Mouse (Mus musculus): ENCODE data around the gene Olfr9. TPM values are rescaled to one million over a fixed set of nuclear protein-coding genes. Genes with fewer than 3 reads are reported as not detected.
"Not testable (repeated sequence)": the region's sequence is repeated elsewhere in the genome, so short reads cannot be mapped to it uniquely, and the experiment has no call there.

Olfr9 gene
- polyA plus RNA-seq, 1 experiment from 2014 or later = not detected

GRCm38 (mm10) chr10:128990129-128990850 lies 1.1 kb downstream of the Olfr9 start:
- H3K36me3 ChIP-seq (ENCODE audit: control insufficient read depth, insufficient read depth, low read length); H3K9ac ChIP-seq (ENCODE audit: low read depth, low read length); H3K27ac ChIP-seq (ENCODE audit: low read depth, low read length); H3K9me3 ChIP-seq (ENCODE audit: control insufficient read depth, low read length); H3K4me1 ChIP-seq (replicated peaks; ENCODE audit: control insufficient read depth, insufficient read depth, low read length); DNase-seq (ENCODE audit: low spot score); H3K4me2 ChIP-seq; H3K27me3 ChIP-seq (replicated peaks; ENCODE audit: control insufficient read depth, insufficient read depth, low read length); H3K4me3 ChIP-seq (ENCODE audit: low read depth, low read length); ATAC-seq (replicated peaks; ENCODE audit: low FRiP score): not testable (repeated sequence)
- WGBS = 60% methylated on average over 5 of the region's 10 CpGs

GRCm38 (mm10) chr10:128990994-128991393 lies 1.8 kb downstream of the Olfr9 start:
- ATAC-seq (replicated peaks; ENCODE audit: low FRiP score) (no peak), DNase-seq (ENCODE audit: low spot score) (no peak)
- Histone ChIP-seq H3K9ac (ENCODE audit: low read depth, low read length) (no peak overlapping the region), H3K4me1 (replicated peaks; ENCODE audit: control insufficient read depth, insufficient read depth, low read length) (no peaks in the 10 kb centered on the region), H3K27me3 (replicated peaks; ENCODE audit: control insufficient read depth, insufficient read depth, low read length) (no peaks in the 10 kb centered on the region), H3K4me2 (no peak overlapping the region), H3K27ac (ENCODE audit: low read depth, low read length) (no peak overlapping the region), H3K9me3 (ENCODE audit: control insufficient read depth, low read length) (no peaks in the 10 kb centered on the region), H3K36me3 (ENCODE audit: control insufficient read depth, insufficient read depth, low read length) (no peaks in the 10 kb centered on the region), H3K4me3 (ENCODE audit: low read depth, low read length) (no peak overlapping the region)

- no peak; the same call in 1 of the 2 replicates for ATAC-seq (replicated peaks; ENCODE audit: low FRiP score)
- Histone ChIP-seq H3K4me1 (replicated peaks; ENCODE audit: control insufficient read depth, insufficient read depth, low read length) (no peaks in the 10 kb centered on the region), H3K9ac (ENCODE audit: low read depth, low read length) (no peak overlapping the region), H3K27me3 (replicated peaks; ENCODE audit: control insufficient read depth, insufficient read depth, low read length) (no peaks in the 10 kb centered on the region), H3K9me3 (ENCODE audit: control insufficient read depth, low read length) (no peaks in the 10 kb centered on the region), H3K4me3 (ENCODE audit: low read depth, low read length) (no peak overlapping the region), H3K4me2 (no peak overlapping the region), H3K36me3 (ENCODE audit: control insufficient read depth, insufficient read depth, low read length) (no peaks in the 10 kb centered on the region), H3K27ac (ENCODE audit: low read depth, low read length) (no peak overlapping the region)
- 90% methylated on average over 1 of the region's 1 CpGs for WGBS
- no peak for DNase-seq (ENCODE audit: low spot score)
These were observed 6.6 kb downstream of the Olfr9 start for GRCm38 (mm10) chr10:128995796-128996195.

- H3K4me2 ChIP-seq = no peak overlapping the region
- no peaks in the 10 kb centered on the region for H3K4me1 ChIP-seq (replicated peaks; ENCODE audit: control insufficient read depth, insufficient read depth, low read length)
- H3K36me3 ChIP-seq (ENCODE audit: control insufficient read depth, insufficient read depth, low read length) = no peaks in the 10 kb centered on the region
- H3K27me3 ChIP-seq (replicated peaks; ENCODE audit: control insufficient read depth, insufficient read depth, low read length) = no peaks in the 10 kb centered on the region
- no peak for DNase-seq (ENCODE audit: low spot score)
- no peak overlapping the region for H3K9ac ChIP-seq (ENCODE audit: low read depth, low read length)
- 0 out of 2 replicates have a peak, but pooled peaks have one; percentile 7 for ATAC-seq (replicated peaks; ENCODE audit: low FRiP score)
- no peak overlapping the region for H3K27ac ChIP-seq (ENCODE audit: low read depth, low read length)
- 65% methylated on average over 4 of the region's 4 CpGs for WGBS
- H3K4me3 ChIP-seq (ENCODE audit: low read depth, low read length) = no peak overlapping the region
- H3K9me3 ChIP-seq (ENCODE audit: control insufficient read depth, low read length) = no peaks in the 10 kb centered on the region
These were observed 7.4 kb downstream of the Olfr9 start for GRCm38 (mm10) chr10:128996523-128997040.

- Histone ChIP-seq H3K9ac (ENCODE audit: low read depth, low read length) (no peak overlapping the region), H3K4me1 (replicated peaks; ENCODE audit: control insufficient read depth, insufficient read depth, low read length) (no peaks in the 10 kb centered on the region), H3K27me3 (replicated peaks; ENCODE audit: control insufficient read depth, insufficient read depth, low read length) (no peaks in the 10 kb centered on the region), H3K4me2 (no peak overlapping the region), H3K27ac (ENCODE audit: low read depth, low read length) (no peak overlapping the region), H3K36me3 (ENCODE audit: control insufficient read depth, insufficient read depth, low read length) (no peaks in the 10 kb centered on the region), H3K9me3 (ENCODE audit: control insufficient read depth, low read length) (no peaks in the 10 kb centered on the region), H3K4me3 (ENCODE audit: low read depth, low read length) (no peak overlapping the region)
- DNase-seq (ENCODE audit: low spot score) (no peak), ATAC-seq (replicated peaks; ENCODE audit: low FRiP score) (no peak)
- 73% methylated on average over 14 of the region's 14 CpGs for WGBS
These were observed 15.0 kb downstream of the Olfr9 start for GRCm38 (mm10) chr10:129004032-129004920.

DNA sequence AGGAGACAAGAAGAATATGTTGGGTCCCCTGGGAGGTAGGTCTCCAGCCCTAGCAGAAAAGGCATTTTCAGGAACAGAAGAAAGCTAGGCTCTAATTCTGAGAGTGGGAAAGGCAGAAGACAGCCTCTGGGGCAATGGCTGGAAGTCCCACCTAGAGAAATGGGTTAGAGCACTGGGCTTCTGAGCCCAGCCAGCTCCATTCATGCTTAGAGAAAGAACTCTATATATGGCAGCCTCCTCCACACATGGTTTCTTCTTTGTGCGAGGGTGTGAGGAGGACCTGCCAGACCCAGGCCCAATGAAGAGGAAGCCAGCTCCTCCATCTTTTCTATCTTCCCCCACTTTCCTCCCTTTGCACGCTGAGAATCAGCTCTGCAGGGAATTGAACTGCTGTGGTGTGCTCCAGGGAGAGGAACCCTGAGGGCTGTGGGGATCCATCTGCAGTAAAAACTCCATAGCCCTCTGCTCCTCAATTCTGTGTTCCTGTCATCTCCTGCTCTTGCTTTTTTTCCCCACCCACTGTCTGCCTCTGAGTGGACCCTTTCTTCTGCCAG lies 21.1 kb downstream of the Olfr9 start, which contains the start of gene Olfr763:
Gene Olfr763, plus strand, starts transcription at position 504 of the 554 bp plus-strand sequence.
- ATAC-seq (replicated peaks; ENCODE audit: low FRiP score) = no peak

DNA sequence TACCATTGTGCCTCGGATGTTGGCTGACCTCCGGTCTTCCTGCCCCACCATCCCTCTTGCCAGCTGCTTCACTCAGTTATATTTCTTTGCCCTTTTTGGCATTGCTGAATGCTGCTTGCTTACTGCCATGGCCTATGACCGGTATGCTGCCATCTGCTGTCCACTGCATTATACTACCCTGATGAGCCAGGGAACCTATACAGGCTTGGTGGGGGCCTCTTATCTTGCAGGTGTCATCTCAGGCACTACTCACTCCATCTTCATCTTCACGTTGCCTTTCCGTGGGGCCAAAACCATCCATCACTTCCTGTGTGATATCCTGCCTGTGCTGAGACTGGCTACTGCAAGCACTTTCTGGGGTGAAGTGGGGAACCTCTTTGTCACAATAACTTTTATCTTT lies 22.3 kb downstream of the Olfr9 start:
- H3K4me3 ChIP-seq (ENCODE audit: low read depth, low read length) = not testable (repeated sequence)

More for the DNA sequence above, 21.1 kb downstream of the Olfr9 start, which contains the start of gene Olfr763:
- Histone ChIP-seq H3K9ac (ENCODE audit: low read depth, low read length) (no peak within 1 kb of the TSS), H3K36me3 (ENCODE audit: control insufficient read depth, insufficient read depth, low read length) (no peaks in the 10 kb centered on the region), H3K4me1 (replicated peaks; ENCODE audit: control insufficient read depth, insufficient read depth, low read length) (no peaks in the 10 kb centered on the region), H3K27ac (ENCODE audit: low read depth, low read length) (no peak within 1 kb of the TSS), H3K9me3 (ENCODE audit: control insufficient read depth, low read length) (no peaks in the 10 kb centered on the region), H3K4me2 (no peak within 1 kb of the TSS), H3K4me3 (ENCODE audit: low read depth, low read length) (no peak within 1 kb of the TSS), H3K27me3 (replicated peaks; ENCODE audit: control insufficient read depth, insufficient read depth, low read length) (no peaks in the 10 kb centered on the region)
- 53% methylated on average over 2 of the region's 2 CpGs for WGBS
- DNase-seq (ENCODE audit: low spot score) = no peak

GRCm38 (mm10) chr10:129014477-129014876 lies 25.2 kb downstream of the Olfr9 start:
- H3K9me3 ChIP-seq (ENCODE audit: control insufficient read depth, low read length) = no peaks in the 10 kb centered on the region
- DNase-seq (ENCODE audit: low spot score) = no peak
- H3K4me2 ChIP-seq = no peak overlapping the region
- no peaks in the 10 kb centered on the region for H3K36me3 ChIP-seq (ENCODE audit: control insufficient read depth, insufficient read depth, low read length)
- no peak overlapping the region for H3K27ac ChIP-seq (ENCODE audit: low read depth, low read length)
- H3K27me3 ChIP-seq (replicated peaks; ENCODE audit: control insufficient read depth, insufficient read depth, low read length) = no peaks in the 10 kb centered on the region
- no peak for ATAC-seq (replicated peaks; ENCODE audit: low FRiP score)
- no peak overlapping the region for H3K4me3 ChIP-seq (ENCODE audit: low read depth, low read length)
- no peak overlapping the region for H3K9ac ChIP-seq (ENCODE audit: low read depth, low read length)
- no peaks in the 10 kb centered on the region for H3K4me1 ChIP-seq (replicated peaks; ENCODE audit: control insufficient read depth, insufficient read depth, low read length)

More for the DNA sequence above, 22.3 kb downstream of the Olfr9 start:
- DNase-seq (ENCODE audit: low spot score); H3K9ac ChIP-seq (ENCODE audit: low read depth, low read length); H3K4me1 ChIP-seq (replicated peaks; ENCODE audit: control insufficient read depth, insufficient read depth, low read length); H3K27me3 ChIP-seq (replicated peaks; ENCODE audit: control insufficient read depth, insufficient read depth, low read length); H3K27ac ChIP-seq (ENCODE audit: low read depth, low read length); H3K9me3 ChIP-seq (ENCODE audit: control insufficient read depth, low read length); H3K4me2 ChIP-seq; H3K36me3 ChIP-seq (ENCODE audit: control insufficient read depth, insufficient read depth, low read length); ATAC-seq (replicated peaks; ENCODE audit: low FRiP score): not testable (repeated sequence)
- 45% methylated on average over 2 of the region's 5 CpGs for WGBS
